Mouse (Mus musculus) mouse trophoblast stem cell (cell line): ENCODE results near the gene Dpep3.
"Not testable (repeated sequence)": the region's sequence is repeated elsewhere in the genome, so short reads cannot be mapped to it uniquely, and the experiment has no call there.

Experiments used
- in situ Hi-C, 2 experiments: fragments of 300-500 bp; cut with MseI, MboI; formaldehyde crosslinking; loops; 2 replicates in 1 of 2; 3 replicates in 1 of 2; pipeline ENCODE4 v1.15.1; 2025

The Dpep3 gene

DNA sequence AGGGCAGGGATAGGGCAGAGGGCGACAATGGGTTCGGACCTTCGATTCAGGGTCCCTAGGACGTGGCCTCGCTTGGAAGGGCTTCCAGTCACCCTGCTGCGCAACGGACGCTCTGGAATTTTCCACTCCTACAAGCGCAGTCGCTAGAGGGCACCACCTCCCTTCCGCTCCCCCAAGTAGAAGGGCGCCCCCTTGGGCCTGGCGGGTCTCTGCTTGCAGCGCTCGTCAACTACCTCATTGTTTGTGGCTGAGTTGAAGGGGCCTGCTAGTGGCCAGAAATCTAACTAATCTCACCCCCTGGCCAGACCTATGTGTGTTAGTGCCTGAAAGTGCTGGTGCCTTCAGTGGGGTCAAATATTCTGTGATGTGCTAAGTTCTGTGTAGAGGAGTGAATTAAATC is at the start of gene Dpep3:
Dpep3 (minus strand) TSS at position 105 of the 400 bp plus-strand sequence.
- in situ Hi-C loops, result no loop called here

DNA sequence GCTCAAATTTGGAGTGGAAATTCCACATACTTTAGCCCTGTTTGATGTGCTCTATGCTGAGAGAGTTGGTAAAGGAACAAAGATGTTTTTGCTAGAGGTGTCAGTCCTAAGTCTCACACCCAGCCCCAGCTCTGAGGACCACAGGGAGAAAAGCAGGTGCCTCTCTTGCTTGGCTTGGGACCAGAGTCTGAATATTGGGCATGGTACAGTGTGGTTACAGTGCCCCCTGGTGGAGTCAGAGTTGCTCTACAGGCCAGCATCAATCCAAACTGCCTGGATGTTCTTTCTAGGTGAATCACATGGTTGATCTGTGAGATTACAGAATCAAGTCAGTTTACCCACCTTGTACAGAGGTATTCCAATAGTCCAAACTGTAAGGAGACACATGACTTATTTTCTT is 43.3 kb upstream of the Dpep3 start:
- in situ Hi-C loops, result no loop called here

- in situ Hi-C loops, result no loop called here
Measured at GRCm38 (mm10) chr8:106018039-106018438, 38.8 kb upstream of the Dpep3 start.

GRCm38 (mm10) chr8:106017130-106017529 is 37.9 kb upstream of the Dpep3 start:
- in situ Hi-C loops, result no loop called here

GRCm38 (mm10) chr8:106016284-106016683 is 37.1 kb upstream of the Dpep3 start:
- in situ Hi-C loops, result no loop called here

- in situ Hi-C loops, result not testable (repeated sequence)
Measured at GRCm38 (mm10) chr8:106012203-106012602, 33.0 kb upstream of the Dpep3 start.

GRCm38 (mm10) chr8:106011643-106011986 is 32.4 kb upstream of the Dpep3 start, which contains the start of gene Ddx28:
TSS of gene Ddx28 (minus strand) at chr8:106011882.
- in situ Hi-C loops, result no loop called here

GRCm38 (mm10) chr8:106010748-106011642 is 31.8 kb upstream of the Dpep3 start:
- in situ Hi-C loops, result no loop called here

- in situ Hi-C loops, result not testable (repeated sequence)
Measured at GRCm38 (mm10) chr8:106007891-106008290, 28.7 kb upstream of the Dpep3 start.

DNA sequence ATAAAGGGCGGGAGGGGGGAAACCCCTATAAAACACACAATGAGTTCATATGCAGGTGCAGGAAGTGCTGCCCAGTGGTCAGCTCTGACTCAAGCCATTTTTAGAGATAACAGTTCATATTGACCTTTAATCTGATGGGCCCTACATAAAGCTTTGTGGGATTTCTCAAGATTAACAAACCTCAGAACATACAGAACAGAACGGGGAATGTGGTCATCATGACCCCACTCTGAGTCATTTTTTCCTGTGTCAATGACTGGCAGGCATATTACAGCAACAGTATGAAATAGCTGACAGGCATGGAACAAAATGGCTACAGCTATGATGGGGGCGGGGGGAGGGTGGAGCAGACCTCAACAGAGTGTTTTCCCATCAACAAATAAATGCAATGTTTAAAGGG is 27.9 kb upstream of the Dpep3 start:
- in situ Hi-C loops, result no loop called here

GRCm38 (mm10) chr8:106006413-106006812 is 27.2 kb upstream of the Dpep3 start:
- in situ Hi-C loops, result no loop called here

DNA sequence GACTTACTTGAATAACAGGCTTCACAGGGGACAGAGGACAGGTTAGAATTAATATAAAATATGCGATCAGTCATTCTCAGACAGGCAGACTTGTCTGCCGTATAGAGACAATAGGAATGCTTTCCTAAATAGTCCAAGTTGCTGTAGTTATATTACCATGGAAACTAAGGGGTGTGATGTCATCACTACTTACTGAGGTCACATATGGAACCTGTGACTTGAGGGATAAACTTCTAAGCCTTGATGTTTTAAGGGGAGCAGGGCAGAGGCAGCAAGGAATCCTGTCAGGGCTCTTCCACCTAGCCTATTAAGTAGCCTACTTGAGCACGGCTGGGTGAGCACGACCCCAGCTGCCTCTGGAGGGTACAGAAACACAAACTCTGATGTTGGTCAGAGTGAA is 26.6 kb upstream of the Dpep3 start, which contains the start of gene Dpep2nb:
Dpep2nb (minus strand) TSS at position 101 of the 400 bp plus-strand sequence.
- in situ Hi-C loops, result no loop called here

- in situ Hi-C loops, result no loop called here
Measured at GRCm38 (mm10) chr8:106004538-106005207, 25.4 kb upstream of the Dpep3 start.

DNA sequence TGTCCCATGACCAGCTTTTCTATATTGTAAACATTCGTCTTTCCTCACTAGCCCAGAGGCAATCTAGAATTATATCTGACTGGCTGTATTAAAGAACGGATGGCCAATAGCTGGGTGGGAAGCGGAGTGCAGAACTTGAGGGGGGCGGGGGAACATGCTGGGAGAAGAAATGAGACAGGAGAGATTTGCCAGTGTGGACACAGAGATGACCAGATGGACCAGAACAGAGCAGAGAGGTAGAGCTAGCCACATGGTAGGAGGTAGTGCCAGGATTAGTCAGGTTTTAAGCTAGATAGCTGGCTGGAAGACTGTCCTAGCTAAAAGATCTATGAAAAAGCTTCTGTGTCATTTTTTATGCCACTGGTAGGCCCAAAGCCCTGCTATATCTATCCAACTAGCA is 22.7 kb upstream of the Dpep3 start:
- in situ Hi-C loops, result no loop called here

DNA sequence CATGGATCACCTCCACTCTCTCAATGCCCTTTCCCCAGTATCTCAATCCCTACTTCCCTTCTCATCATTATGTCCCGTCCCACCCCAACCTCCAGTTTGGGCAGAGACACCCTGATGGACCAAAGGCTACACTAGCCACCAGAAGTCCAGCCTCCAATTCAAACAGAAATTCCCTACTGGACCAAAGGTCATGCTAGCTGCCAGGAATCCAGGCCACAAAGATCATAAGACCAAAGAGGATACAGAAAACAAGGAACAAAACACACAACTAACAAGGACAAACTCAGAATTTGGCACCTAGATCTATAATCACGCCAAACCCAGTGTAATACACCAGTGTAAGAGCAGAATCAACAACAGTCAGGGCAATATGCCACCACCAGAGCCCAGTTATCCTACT is 19.7 kb upstream of the Dpep3 start:
- in situ Hi-C loops, result no loop called here

DNA sequence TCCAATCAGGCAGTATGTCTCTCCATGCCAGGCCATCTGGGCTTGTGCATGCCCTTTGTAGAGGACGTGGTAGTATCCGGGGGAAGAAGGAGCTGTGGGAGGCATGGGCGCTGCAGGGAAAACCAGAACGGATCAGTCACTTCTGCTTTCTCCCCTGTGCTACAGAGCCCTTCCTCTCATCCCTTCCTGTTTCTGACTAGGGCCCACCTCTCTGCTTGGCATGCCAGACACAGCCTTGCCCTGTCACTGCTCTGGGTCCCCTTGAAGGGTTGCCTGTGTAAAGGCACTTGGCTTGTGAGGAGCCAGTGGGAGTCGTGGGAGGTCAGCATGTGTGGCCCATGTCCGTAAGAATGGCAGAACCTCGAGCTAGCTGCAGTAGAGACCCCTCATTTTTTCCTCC is 17.1 kb upstream of the Dpep3 start:
- in situ Hi-C loops, result no loop called here

DNA sequence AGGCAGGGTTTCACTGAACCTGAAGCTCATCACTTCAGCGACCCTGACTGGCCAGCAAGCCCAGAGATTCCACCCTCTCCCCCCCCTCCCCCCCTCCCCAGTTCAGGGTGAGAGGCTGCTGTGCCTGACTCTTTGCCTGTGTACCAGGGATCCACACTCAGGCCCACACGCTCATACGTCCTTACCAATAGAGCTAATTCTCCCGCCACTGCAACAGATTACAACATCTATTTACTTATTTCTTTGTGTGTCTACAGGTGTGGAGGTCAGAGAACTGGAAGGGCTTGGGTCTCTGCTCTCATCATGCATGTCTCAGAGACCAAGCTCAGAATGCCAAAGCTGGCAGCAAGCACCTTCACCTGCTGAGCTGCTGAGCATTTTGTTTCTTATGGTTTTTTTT is 14.0 kb upstream of the Dpep3 start:
- in situ Hi-C loops, result no loop called here

DNA sequence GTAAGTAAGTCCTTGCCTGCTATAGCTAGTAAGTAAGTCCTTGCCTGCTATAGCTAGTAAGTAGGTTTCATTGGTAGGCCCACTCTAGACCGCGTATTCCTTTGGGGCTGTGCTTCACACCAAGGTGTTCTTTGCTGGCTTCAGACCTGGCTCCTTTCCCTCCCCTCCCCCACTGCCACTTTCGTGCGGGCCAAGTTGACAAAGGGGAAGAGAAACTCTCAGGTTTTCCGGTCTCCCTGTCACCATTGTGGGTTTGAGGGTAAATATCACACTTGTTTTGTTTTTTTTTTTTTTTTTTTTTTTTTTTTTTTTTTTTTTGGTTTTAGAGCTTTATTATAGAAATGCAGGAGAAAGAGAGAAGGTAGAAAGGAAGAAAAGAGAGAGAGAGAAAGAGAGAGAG is 13.3 kb upstream of the Dpep3 start:
- in situ Hi-C loops, result no loop called here

GRCm38 (mm10) chr8:105991546-105991945 is 12.3 kb upstream of the Dpep3 start:
- in situ Hi-C loops, result no loop called here

DNA sequence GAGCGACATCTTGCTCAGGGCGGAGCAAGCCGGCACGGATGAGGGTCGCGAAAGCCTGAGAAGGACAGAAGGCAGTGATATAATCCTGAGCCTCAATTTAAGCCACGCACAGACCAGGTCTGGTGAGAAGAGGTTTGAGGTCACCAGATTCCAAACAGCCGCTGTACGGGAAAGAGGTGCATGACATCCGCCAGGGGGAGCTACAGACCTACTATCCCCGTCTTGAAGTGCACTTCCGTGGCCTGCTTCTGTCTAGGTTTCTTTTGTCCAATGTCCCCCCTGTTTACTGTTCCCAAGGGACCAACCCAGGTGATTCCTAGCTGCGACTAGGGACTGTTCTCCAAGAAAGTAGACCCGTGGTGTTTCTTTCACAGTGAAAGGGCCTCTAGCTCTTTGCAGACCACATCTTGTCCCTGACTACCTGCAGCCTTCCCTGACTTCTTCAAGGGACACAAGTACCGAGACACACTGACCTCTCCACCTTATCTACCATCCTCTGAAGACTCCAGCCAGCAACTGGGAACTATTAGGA is 11.7 kb upstream of the Dpep3 start, which contains the start of gene Dus2:
Dus2 (plus strand) TSS at position 482 of the 532 bp plus-strand sequence.
- in situ Hi-C loops, result no loop called here

GRCm38 (mm10) chr8:105988546-105988945 is 9.3 kb upstream of the Dpep3 start:
- in situ Hi-C loops, result no loop called here

DNA sequence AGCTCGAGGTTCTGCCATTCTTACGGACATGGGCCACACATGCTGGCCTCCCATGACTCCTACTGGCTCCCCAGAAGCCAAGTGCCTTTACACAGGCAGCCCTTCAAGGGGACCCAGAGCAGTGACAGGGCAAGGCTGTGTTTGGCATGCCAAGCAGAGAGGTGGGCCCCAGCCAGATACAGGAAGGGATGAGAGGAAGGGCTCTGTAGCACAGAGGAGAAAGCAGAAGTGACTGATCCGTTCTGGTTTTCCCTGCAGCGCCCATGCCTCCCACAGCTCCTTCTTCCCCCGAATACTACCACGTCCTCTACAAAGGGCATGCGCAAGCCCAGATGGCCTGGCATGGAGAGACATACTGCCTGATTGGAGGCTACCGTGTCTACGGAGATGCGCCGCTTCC is 4.2 kb upstream of the Dpep3 start:
- in situ Hi-C loops, result not testable (repeated sequence)

GRCm38 (mm10) chr8:105981146-105981545 is 1.9 kb upstream of the Dpep3 start:
- in situ Hi-C loops, result no loop called here
